Mouse (Mus musculus) forebrain, postnatal 0 days (tissue): ENCODE data around the gene Sel1l3. TPM values are rescaled to one million over a fixed set of nuclear protein-coding genes. Genes with fewer than 3 reads are reported as not detected.

Source experiments
- ATAC-seq: fragments of 200-750 bp; cut with Nextera tagmentation; 2 replicates; pipeline ENCODE4 v1.8.0; 2017; ENCODE audit warnings: mild to moderate bottlenecking, moderate library complexity
- DNase-seq: peaks from one replicate; pipeline ENCODE4 v3.0.0-alpha.2; 2015
- H3K27ac ChIP-seq: fragments of 300-500 bp; sonication (generic); 2 replicates; pipeline ENCODE4 v1.5.1; 2014; ENCODE audit warnings: low read depth, mild to moderate bottlenecking, antibody characterized with exemption, low read length, moderate library complexity, mixed read lengths
- H3K27me3 ChIP-seq: fragments of 300-500 bp; sonication (generic); 2 replicates; pipeline ENCODE4 v1.6.1; 2014; ENCODE audit warnings: mild to moderate bottlenecking, low read length, mixed read lengths; ENCODE audit not compliant: insufficient read depth
- H3K36me3 ChIP-seq: fragments of 300-500 bp; sonication (generic); 2 replicates; pipeline ENCODE4 v1.6.1; 2014; ENCODE audit warnings: mild to moderate bottlenecking, moderate library complexity; ENCODE audit not compliant: insufficient read depth
- H3K4me1 ChIP-seq: fragments of 300-500 bp; sonication (generic); 2 replicates; pipeline ENCODE4 v1.6.1; 2014; ENCODE audit warnings: antibody characterized with exemption; ENCODE audit not compliant: insufficient read depth
- H3K4me2 ChIP-seq: fragments of 300-500 bp; sonication (generic); 2 replicates; pipeline ENCODE4 v1.6.1; 2014; ENCODE audit warnings: low read depth, mild to moderate bottlenecking, moderate library complexity
- H3K4me3 ChIP-seq: fragments of 300-500 bp; sonication (generic); 2 replicates; pipeline ENCODE4 v1.5.1; 2014; ENCODE audit warnings: low read depth, low read length, mixed read lengths
- H3K9ac ChIP-seq: fragments of 300-500 bp; sonication (generic); 2 replicates; pipeline ENCODE4 v1.6.1; 2014; ENCODE audit warnings: mild to moderate bottlenecking
- H3K9me3 ChIP-seq: fragments of 300-500 bp; sonication (generic); 2 replicates; pipeline ENCODE4 v1.6.1; 2016; ENCODE audit warnings: low read length
- CTCF ChIP-seq: sonication (generic); IDR thresholded peaks from 2 replicates; pipeline ENCODE4 v1.5.1; 2016; ENCODE audit warnings: antibody characterized with exemption, control low read depth, low read depth
- WGBS: fragments of 180-500 bp; shearing (Covaris S2); extraction: QIAGEN DNeasy Blood & Tissue Kit; methylation state at CpG from one replicate; pipeline ENCODE4 v1.1.7; 2014; 5-methylcytosine and 5-hydroxymethylcytosine counted together
- polyA plus RNA-seq: library from polyadenylated mRNA; unstranded; fragments of >200 nt; fragmentation: Nextera tagmentation; extraction: Ambion mirVana; gene quantifications from 2 replicates; pipeline ENCODE4 v1.2.1, GENCODE M21; 2015
- total RNA-seq: library from RNA; depleted of rRNA; stranded (reverse); fragments of >200 nt; gene quantifications from 2 replicates; pipeline ENCODE4 v1.2.3, GENCODE M21; 2014

Gene Sel1l3
- total and polyA plus RNA-seq, 2 experiments from 2014 or later, result 6.2 to 28.8 TPM

DNA sequence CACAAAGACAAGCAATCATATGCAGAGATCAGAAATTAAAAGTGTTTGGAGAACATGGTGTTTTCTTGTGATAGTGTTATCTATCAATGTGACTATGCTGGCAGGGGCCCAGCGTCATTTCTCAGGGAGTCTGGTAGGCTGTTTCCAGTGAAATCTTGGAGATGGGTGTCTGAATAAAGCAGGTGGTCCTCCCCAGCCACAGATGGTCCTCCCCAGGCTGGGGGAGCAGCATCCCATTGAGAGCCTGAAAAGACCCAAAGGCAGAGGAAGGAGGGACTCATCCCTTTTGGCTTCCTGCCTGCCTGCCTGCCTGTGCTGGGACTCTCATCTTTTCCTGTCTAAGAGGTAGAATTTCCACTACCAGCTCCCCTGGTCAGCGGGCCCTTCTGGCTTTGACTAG is 59.2 kb downstream of the Sel1l3 start:
- TF ChIP-seq CTCF, result no peak
- WGBS, result 62% methylated on average over 2 of the region's 2 CpGs
- ATAC-seq (peak; percentile 61), DNase-seq (peak; percentile 83)
- Histone ChIP-seq H3K4me2 (no peak overlapping the region), H3K9ac (no peak overlapping the region), H3K4me3 (no peak overlapping the region), H3K27me3 (no peaks in the 10 kb centered on the region), H3K27ac (peak overlapping the region; percentile 66; the same call in 1 of the 2 replicates), H3K4me1 (0 out of 2 replicates have a peak, but pooled peaks cover 19% of the 10 kb centered on the region), H3K36me3 (no peaks in the 10 kb centered on the region), H3K9me3 (no peaks in the 10 kb centered on the region)

DNA sequence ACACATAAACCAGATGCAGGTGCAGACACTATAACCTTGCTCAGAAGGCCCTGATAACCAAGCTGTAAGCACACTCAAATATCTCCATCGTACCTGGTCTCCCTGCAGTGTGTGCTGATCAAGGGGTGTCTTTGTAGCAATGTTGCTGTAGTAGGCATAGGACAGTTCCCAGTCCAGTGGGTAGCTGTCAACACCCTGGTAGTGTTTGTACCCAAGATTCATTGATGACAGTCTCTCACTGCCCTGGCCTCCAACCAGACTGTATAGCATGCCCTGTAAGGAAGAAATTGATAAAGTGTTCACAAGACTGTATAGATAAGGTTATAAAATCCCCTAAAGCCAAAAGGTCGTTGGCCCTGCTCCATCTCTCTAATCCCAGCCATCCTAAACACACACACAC is 59.6 kb downstream of the Sel1l3 start:
- Histone ChIP-seq H3K4me2 (no peak overlapping the region), H3K9ac (no peak overlapping the region), H3K9me3 (no peaks in the 10 kb centered on the region), H3K4me1 (0 out of 2 replicates have a peak, but pooled peaks cover 23% of the 10 kb centered on the region), H3K4me3 (no peak overlapping the region), H3K27ac (0 out of 2 replicates have a peak overlapping the region, but pooled peaks have one; percentile 29), H3K36me3 (no peaks in the 10 kb centered on the region), H3K27me3 (no peaks in the 10 kb centered on the region; the same call in 1 of the 2 replicates)
- DNase-seq (no peak), ATAC-seq (no peak)
- WGBS, result 81% methylated on average over 2 of the region's 2 CpGs
- no peak for TF ChIP-seq CTCF

DNA sequence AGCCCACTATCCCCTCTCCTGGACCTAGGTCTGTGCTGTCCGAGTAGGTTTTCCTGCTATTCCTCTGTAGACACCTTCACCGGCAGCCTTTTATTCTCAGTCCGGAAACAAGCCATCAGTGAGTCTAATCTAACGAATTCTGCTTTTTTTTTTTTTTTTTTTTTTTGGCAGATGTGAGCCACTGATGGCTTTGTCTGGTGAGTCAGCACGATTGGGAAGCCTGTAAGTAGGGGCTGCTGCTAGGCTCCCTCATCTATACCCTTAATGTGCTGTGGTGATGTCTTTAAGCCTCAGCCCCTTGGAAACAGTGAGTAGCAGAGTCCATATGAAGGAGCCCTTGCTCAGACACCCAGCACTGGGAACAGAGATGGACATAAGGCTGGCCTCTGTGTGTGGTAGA is 60.6 kb downstream of the Sel1l3 start:
- no peak for TF ChIP-seq CTCF
- Histone ChIP-seq H3K4me1 (0 out of 2 replicates have a peak, but pooled peaks cover 25% of the 10 kb centered on the region), H3K27ac (peak overlapping the region; percentile 45; the same call in 1 of the 2 replicates), H3K4me3 (no peak overlapping the region), H3K36me3 (no peaks in the 10 kb centered on the region), H3K4me2 (no peak overlapping the region), H3K9me3 (no peaks in the 10 kb centered on the region), H3K27me3 (no peaks in the 10 kb centered on the region; the same call in 1 of the 2 replicates), H3K9ac (no peak overlapping the region)
- no peak for ATAC-seq
- no peak for DNase-seq
- WGBS, result 30% methylated on average over 5 of the region's 5 CpGs

DNA sequence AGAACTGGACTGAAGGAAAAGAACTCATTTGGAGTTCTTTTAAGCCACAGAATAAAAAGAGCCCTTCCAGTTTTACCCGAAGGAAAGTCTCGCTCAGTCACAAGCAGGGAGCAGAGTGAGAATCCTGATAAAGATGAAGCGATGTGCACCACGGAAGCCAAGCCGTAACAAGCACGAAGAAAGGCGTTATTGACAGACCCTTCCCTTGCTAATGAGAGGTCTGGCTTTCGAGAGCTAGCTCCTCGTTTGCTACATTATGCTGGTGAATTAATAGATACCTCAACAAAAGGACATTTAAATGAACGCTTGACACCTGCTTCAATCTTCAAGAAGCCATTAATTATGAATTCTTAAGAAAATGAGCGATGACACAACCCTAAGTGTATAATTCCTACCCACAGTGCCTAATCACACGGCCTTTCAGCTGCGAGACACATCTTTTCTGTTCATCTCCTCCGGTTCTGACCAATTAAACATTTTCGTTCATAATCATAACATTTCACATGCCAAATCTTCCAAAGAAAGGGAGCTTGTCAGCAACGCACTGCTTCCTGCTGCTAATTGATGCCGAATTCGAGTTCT is 62.3 kb downstream of the Sel1l3 start:
- TF ChIP-seq CTCF, result no peak
- Histone ChIP-seq H3K9ac (no peak overlapping the region), H3K4me3 (no peak overlapping the region), H3K36me3 (no peaks in the 10 kb centered on the region), H3K27ac (peak overlapping the region; percentile 36; the same call in 1 of the 2 replicates), H3K27me3 (no peaks in the 10 kb centered on the region; the same call in 1 of the 2 replicates), H3K4me1 (0 out of 2 replicates have a peak, but pooled peaks cover 24% of the 10 kb centered on the region), H3K4me2 (peak overlapping the region; percentile 19), H3K9me3 (no peaks in the 10 kb centered on the region)
- peak; percentile 65 for DNase-seq
- WGBS, result 20% methylated on average over 18 of the region's 18 CpGs
- ATAC-seq, result peak; percentile 58; the same call in 1 of the 2 replicates

DNA sequence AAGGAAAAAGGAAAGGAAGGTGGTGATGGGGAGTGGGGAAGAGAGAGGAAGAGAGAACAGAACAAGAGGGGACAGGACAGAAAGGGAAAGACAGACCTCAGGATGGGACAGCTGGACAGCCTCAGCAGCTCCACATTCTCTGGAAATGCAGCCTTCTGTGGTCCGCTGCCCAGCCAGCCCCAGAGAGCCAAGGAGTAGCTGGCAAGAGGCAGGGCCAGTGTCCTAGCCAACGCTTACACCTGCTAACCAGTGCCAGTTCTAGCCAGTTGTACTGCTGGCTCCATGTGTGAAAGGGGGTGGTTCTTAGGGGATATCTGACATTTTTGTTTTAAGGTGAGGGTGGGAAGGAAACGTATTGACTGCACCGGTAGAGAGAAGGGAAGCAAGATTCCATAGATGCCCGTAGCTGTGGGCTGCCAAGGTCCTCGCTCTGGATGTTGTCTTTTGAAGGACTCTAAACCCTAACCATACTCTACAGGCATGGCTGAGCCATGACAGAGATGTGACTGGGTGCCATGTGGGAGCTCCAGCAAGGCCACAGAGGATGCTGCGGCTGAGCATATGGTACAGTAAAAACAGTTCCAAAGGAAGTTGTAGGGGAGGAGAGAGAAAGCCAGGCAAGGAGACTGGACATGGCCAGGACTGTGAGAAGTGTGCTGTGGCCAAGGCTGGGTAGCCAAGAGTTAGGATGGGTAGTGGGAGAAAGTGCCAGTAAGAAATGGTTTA is 64.6 kb downstream of the Sel1l3 start:
- H3K27me3 ChIP-seq, result no peaks in the 10 kb centered on the region; the same call in 1 of the 2 replicates
- no peak overlapping the region for H3K4me3 ChIP-seq
- no peak for TF ChIP-seq CTCF
- DNase-seq (no peak), ATAC-seq (no peak)
- no peaks in the 10 kb centered on the region; the same call in 1 of the 2 replicates for H3K36me3 ChIP-seq
- H3K9me3 ChIP-seq, result no peaks in the 10 kb centered on the region
- H3K9ac ChIP-seq, result no peak overlapping the region
- no peak overlapping the region for H3K27ac ChIP-seq
- 0 out of 2 replicates have a peak, but pooled peaks cover 14% of the 10 kb centered on the region for H3K4me1 ChIP-seq
- WGBS, result 75% methylated on average over 7 of the region's 7 CpGs
- no peak overlapping the region for H3K4me2 ChIP-seq

DNA sequence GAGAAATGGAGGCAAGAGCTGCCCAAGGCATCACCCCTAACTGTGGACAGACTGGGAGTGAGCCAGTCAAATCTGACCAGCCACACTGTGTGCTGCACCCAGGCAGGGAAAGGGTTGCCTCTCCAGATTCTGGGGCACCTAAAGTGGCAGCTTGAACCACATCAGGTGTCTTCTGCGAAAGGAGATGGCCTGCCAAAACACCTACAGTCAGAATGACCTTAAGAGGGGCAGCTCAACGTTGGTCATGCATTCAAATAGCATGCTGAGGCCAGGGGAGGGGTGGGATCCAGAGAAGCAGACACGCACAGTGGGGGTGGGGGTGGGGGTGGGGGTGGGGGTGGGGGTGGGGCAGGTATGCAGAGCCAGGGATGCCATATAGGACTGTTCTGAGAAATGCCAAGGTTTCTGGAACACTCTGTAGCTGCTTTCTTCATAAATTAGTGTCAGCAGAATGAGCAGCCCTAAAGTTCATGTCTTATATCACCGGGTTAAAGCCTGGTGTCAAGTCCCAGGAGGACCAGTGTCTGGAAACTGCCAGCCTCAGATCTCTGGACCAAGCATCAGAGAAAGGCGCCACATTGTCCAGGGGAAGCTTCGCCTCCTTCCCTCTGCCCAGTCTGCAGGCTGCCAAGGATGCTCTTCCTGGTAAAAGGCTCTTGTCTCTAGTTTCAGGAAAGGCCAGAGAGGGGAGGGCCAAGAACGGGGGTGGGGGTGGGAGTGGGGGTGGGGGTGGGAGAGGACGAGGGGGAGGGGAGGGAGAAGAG is 65.4 kb downstream of the Sel1l3 start:
- 0 out of 2 replicates have a peak, but pooled peaks cover 14% of the 10 kb centered on the region for H3K4me1 ChIP-seq
- ATAC-seq, result no peak
- no peak for DNase-seq
- no peak overlapping the region for H3K27ac ChIP-seq
- H3K4me3 ChIP-seq, result no peak overlapping the region
- H3K4me2 ChIP-seq, result no peak overlapping the region
- H3K36me3 ChIP-seq, result no peaks in the 10 kb centered on the region; the same call in 1 of the 2 replicates
- no peak overlapping the region for H3K9ac ChIP-seq
- H3K9me3 ChIP-seq, result no peaks in the 10 kb centered on the region
- 54% methylated on average over 8 of the region's 8 CpGs for WGBS
- no peaks in the 10 kb centered on the region; the same call in 1 of the 2 replicates for H3K27me3 ChIP-seq
- TF ChIP-seq CTCF, result no peak
